Mouse (Mus musculus) 416B (cell line): ENCODE measurements around the gene Zranb3.
"Not testable (repeated sequence)": the region's sequence is repeated elsewhere in the genome, so short reads cannot be mapped to it uniquely, and the experiment has no call there.

Experiments used
- DNase-seq: peaks from one replicate; pipeline ENCODE4 v3.0.0; 2011; ENCODE audit warnings: low read depth

Zranb3 gene

DNA sequence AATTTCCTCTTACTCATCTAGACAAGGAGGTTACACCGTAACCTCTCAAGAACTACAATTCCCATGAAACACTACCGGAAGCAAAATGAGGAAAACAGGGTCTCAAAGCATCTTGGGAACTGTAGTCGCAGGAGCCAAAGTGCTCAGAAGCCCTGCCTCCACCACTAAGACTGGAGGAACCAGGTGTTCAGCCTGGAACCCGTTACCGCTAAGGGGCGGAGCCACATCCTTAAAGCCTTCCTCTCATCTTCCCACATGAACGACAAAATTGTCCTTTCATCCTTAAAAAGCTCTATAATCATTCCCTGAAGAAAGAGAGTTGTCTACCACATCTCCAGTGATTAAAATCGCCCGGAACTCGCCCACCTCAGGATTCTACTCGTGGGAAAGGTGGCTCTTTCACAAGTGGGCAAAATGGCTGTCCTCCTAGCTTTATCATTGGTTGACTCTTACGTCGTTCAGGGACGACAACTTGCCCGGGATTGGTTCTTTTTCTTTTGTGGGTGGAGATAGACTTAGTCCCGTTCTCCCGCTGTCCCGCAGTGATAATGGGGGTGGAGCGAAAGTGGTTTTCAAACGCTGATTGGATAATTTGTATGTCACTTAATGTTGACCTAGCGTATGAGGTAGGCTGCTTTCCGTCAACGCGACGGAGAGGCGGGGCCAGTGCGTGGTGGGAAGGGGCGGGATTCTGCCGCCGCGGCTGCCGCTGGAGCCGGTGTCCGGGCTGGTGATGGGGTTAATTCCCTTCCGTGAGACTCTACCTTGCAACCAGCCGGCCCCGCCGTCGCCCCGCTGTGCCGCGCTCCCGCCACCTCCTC, at the start of gene Zranb3, which contains the start of gene R3hdm1:
Gene Zranb3, minus strand, starts transcription at position 407 of the 821 bp plus-strand sequence.
Gene R3hdm1, plus strand, starts transcription at position 661 of the 821 bp plus-strand sequence.
- DNase-seq, result peak; percentile 100

DNA sequence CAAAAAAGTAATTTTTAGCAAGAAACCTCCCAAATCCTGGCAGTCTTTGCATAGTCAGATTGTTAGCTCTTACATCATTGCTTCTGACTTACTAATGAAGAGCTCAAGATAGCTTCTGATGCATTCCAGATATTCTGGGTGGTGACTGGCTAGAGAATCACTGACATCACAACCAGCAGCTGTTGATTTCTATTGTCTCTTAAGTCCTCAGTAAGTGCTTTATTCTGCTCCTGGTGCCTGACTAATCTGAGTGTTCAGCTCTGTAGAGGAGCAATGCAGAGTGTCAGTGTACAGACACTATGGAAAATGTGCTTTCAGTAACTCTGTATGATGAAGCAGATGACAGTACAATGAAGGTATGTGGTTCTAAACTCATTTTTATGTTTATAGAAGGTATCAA, 38.9 kb upstream of the Zranb3 start:
- DNase-seq, result peak; percentile 37

DNA sequence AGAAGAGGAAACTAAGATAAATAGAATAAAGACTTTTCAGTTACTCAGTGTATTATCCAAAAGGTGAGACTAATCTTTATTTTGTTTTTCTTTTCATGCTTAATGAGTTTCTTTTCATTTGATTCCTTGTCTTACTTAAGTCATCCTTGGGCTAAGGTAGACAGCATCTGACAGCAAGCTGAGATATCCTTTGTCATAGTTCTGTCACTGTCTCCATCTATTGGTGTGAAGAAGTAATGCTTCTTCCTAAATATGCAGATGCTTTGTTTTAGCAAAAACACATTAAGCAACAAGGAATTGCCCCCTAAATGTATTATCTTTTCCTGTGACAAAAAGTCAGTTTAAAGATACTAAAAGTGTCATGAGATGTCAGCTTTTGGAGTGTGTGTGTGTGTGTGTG, 38.2 kb upstream of the Zranb3 start:
- DNase-seq, result peak; percentile 73

DNA sequence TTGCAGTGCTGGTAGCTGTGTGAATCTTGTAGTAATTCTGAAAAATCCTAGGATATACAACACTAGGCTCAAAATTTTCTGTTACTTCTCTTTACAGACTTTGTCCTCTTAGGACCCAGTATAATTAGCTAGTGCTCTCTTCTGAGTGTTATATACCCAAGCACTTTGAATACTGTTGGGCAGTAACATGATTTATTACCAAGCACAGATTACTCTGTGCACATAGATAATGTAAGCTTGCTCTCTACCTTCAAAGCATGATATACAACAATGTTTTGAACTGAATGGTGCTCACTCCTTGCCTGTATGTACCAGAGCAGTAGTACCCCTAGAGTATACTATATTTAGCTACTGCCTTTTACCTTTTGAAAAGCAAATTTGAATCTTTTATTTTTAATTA, 33.4 kb upstream of the Zranb3 start:
- not testable (repeated sequence) for DNase-seq

DNA sequence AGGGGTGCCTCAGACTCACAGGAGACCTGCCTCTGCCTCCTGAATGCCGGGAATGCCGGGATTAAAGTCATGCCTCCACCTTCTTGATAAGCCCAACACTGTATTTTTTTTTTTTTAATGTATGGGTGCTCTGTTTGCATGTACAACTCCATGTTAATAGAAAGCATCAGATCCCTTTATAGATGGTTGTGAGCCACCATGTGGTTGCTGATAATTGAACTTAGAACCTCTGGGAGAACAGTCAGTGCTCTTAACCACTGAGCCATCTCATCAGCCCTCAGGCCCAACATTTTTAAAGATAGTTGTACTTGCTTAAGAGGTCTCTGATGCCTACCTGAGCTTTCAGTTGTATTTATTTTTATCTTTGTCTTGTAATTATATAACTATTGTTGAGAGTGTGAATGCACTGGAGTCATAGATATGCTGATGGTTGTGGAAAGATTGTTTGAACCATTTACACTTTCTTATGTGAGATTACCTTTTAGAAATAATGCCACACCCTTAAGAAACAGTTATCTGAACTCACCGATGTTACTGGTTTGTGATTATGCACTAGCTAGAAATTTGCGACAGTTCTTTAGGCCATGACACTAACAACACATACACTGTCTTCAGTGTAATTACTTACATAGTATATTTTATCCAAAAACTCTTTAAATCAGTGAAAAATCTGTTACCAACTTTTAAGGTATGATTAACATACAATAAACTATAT, 18.2 kb upstream of the Zranb3 start:
- no peak for DNase-seq

DNA sequence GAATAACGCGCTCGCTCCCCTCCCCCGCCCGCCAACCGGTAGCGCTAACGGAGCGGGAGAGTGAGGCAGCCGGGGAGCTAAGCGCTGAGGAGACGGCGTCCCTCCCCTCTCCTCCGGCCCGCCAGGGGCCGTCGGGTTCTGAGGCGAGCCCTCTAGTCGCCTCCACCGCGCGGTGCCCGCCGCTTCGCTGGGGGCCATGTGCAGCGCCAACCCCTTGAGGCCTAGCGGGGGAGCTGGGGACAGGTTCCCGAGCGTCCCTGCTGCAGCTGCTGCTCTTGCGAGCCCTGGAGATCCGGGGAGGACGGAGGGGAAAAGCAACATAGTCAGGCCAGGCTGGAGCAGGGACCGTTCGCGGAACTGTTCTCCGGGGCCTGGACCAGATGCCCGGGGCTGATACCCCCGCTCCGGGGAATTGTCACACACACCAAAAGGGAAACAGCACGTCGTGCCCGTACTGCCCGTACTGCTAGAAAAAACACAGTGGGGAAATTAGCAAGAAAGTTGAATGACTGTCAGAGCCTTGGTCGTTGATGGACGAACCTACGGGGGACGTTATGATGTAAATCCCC, 757 bp upstream of the Zranb3 start:
- peak; percentile 57 for DNase-seq

- no peak for DNase-seq
Measured at GRCm38 (mm10) chr1:128102251-128102640, 601 bp downstream of the Zranb3 start.

GRCm38 (mm10) chr1:128098309-128098708, 4.5 kb downstream of the Zranb3 start:
- no peak for DNase-seq

DNA sequence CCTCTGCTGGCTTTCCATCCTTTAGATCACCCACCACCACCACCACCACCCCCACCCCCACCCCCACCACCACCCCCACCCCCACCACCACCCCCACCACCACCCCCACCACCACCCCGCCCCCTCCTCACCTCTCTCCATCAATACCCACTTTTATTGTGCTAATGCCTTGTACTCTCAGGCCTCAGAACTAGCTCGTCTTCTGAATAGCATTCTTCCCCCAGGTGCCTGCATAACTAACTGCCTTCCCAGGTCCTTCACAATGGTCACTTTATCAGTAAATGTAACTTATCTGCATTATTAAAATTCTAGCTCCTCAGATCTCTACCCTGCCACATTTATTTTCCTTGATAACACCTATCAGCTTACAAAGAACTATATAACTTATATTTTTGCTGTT, 8.2 kb downstream of the Zranb3 start:
- DNase-seq, result no peak

- no peak for DNase-seq
Measured at GRCm38 (mm10) chr1:128082800-128083199, 20.0 kb downstream of the Zranb3 start.

- no peak for DNase-seq
Measured at GRCm38 (mm10) chr1:128081873-128082272, 21.0 kb downstream of the Zranb3 start.

DNA sequence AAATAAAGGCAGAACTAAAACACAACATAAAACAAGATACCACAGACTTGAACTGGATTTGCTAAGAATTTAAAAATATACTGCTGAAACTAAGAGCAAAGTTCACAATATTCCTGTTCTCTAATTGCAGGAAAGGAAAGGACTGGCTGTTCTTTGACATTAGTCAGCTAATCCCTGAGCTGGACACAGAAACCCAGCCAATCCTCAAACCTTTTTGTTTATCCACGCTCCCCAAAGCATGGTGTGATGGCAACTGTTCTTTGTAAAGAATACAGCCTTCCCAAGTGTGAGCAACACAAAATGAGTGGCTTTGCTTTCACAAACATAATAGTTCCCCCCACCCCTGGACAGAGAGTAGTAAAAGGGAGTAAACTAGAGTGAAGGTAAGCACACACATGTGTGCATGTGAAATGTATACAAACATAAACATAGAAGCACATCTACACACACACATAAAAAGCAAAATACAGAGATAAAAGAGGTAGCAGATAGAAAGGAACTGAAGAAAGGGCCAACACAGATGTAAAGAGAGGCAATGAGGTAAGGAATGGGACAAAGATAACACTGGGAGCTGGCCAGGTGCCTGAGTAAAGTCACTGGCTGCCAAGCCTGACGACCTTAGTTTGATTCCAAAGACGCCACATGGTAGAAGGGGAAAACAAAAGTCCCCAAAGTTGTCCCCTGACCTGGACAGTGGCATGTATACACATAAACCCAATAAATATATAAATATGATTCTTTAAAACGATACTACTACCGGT, 21.7 kb downstream of the Zranb3 start:
- no peak for DNase-seq

GRCm38 (mm10) chr1:128078646-128079045, 24.2 kb downstream of the Zranb3 start:
- DNase-seq, result no peak

GRCm38 (mm10) chr1:128077788-128078187, 25.1 kb downstream of the Zranb3 start:
- DNase-seq, result no peak

DNA sequence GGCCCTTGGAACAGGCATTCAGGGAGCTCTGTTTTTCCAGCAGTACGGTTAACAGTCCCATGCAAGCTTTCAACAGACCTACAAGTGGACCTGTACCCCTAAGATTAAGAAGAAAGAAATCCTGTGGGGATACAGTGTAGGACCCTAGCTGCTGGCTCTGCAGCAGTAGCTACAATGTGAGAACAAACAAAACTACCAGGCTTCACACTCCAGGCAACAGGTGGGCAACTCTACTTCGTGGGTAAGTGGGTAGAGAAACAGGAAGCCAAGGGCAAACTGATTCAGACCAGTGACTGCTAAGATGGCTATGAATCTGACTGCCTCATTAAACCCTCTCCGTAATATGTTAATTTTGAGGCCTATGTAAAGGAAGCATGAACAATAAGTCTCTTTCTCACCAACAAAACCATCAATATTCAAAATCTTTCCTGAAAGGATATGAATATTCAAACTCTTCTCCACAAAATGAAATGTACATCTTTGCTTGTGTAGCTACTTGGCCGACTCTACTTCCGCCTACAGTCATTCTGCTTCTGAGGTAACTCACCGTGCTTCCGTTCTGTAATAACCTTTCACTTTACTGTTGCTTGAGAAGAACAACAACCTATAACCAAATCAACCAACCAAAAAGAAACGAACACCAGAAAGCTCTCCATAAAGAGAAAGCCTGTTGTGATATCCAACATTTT, 25.9 kb downstream of the Zranb3 start:
- peak; percentile 27 for DNase-seq

- DNase-seq, result no peak
Measured at GRCm38 (mm10) chr1:128073051-128073450, 29.8 kb downstream of the Zranb3 start.

GRCm38 (mm10) chr1:128070003-128070402, 32.8 kb downstream of the Zranb3 start:
- peak; percentile 22 for DNase-seq

GRCm38 (mm10) chr1:128068945-128069397, 33.9 kb downstream of the Zranb3 start:
- peak; percentile 92 for DNase-seq

GRCm38 (mm10) chr1:128064716-128065115, 38.1 kb downstream of the Zranb3 start:
- no peak for DNase-seq

GRCm38 (mm10) chr1:128062167-128062566, 40.7 kb downstream of the Zranb3 start:
- DNase-seq, result no peak

GRCm38 (mm10) chr1:128061401-128061800, 41.4 kb downstream of the Zranb3 start:
- no peak for DNase-seq
